Mouse (Mus musculus) intestine, embryonic 15.5 days (tissue): Measurements from ENCODE around the gene Olfr1415. TPM values are rescaled to one million over a fixed set of nuclear protein-coding genes. Genes with fewer than 3 reads are reported as not detected.
"Not testable (repeated sequence)": the region's sequence is repeated elsewhere in the genome, so short reads cannot be mapped to it uniquely, and the experiment has no call there.

Experiments
- ATAC-seq: fragments of 200-750 bp; cut with Nextera tagmentation; 2 replicates; pipeline ENCODE4 v1.8.0; 2017; ENCODE audit warnings: moderate TSS enrichment, moderate library complexity
- H3K27ac ChIP-seq: fragments of 300-500 bp; sonication (generic); 2 replicates; pipeline ENCODE4 v1.5.1; 2015; ENCODE audit warnings: mild to moderate bottlenecking, inconsistent platforms
- H3K27me3 ChIP-seq: fragments of 300-500 bp; sonication (generic); replicated peaks from 2 replicates; pipeline ENCODE4 v1.6.1; 2015; ENCODE audit warnings: inconsistent platforms
- H3K36me3 ChIP-seq: fragments of 300-500 bp; sonication (generic); 2 replicates; pipeline ENCODE4 v1.6.1; 2015; ENCODE audit warnings: inconsistent platforms
- H3K4me1 ChIP-seq: fragments of 300-500 bp; sonication (generic); replicated peaks from 2 replicates; pipeline ENCODE4 v1.6.1; 2015; ENCODE audit warnings: inconsistent platforms
- H3K4me2 ChIP-seq: fragments of 300-500 bp; sonication (generic); replicated peaks from 2 replicates; pipeline ENCODE4 v1.6.1; 2015; ENCODE audit warnings: mild to moderate bottlenecking, inconsistent platforms
- H3K4me3 ChIP-seq: fragments of 300-500 bp; sonication (generic); replicated peaks from 2 replicates; pipeline ENCODE4 v1.5.1; 2015; ENCODE audit warnings: inconsistent platforms
- H3K9ac ChIP-seq: fragments of 300-500 bp; sonication (generic); 2 replicates; pipeline ENCODE4 v1.6.1; 2015; ENCODE audit warnings: inconsistent platforms
- H3K9me3 ChIP-seq: fragments of 300-500 bp; sonication (generic); 2 replicates; pipeline ENCODE4 v1.6.1; 2016; ENCODE audit warnings: inconsistent platforms
- WGBS: fragments of 180-500 bp; shearing (Covaris S2); methylation state at CpG from one replicate; pipeline ENCODE4 v1.1.7; 2015; 5-methylcytosine and 5-hydroxymethylcytosine counted together
- polyA plus RNA-seq: library from polyadenylated mRNA; unstranded; fragments of >200 nt; fragmentation: Nextera tagmentation; extraction: Ambion mirVana; gene quantifications from 2 replicates; pipeline ENCODE4 v1.2.1, GENCODE M21; 2015

The Olfr1415 gene
- polyA plus RNA-seq, result not detected in 2 replicates

DNA sequence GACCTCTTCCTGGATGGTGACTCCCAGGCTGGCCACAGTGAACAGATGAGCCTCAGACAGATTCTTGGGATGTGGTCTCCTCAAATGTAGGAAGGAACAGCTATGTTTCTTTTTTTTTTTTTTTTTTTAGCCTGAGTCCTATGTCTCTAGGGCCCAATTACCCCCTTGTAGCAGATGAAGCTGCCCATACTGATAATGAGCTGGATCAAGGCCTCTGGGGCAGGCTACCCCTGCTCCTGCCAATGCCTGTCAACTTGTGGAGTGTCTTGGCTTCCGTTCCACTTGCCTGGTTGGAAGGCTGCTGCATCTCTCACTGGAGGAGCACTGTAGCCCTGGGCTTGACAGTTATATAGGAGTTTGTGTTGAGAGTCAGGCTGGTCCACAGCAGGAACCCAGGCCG, at the start of gene Olfr1415:
TSS of gene Olfr1415 (minus strand) at position 101 of the 400 bp plus-strand sequence.
- H3K9ac ChIP-seq, result no peak within 1 kb of the TSS
- no peak within 1 kb of the TSS for H3K4me2 ChIP-seq
- H3K36me3 ChIP-seq, result no peaks in the 10 kb centered on the region
- no peaks in the 10 kb centered on the region for H3K27me3 ChIP-seq
- WGBS, result 87% methylated on average over 2 of the region's 2 CpGs
- H3K4me1 ChIP-seq, result no peaks in the 10 kb centered on the region
- H3K27ac ChIP-seq, result no peak within 1 kb of the TSS
- no peaks in the 10 kb centered on the region for H3K9me3 ChIP-seq
- no peak within 1 kb of the TSS for H3K4me3 ChIP-seq
- ATAC-seq, result no peak

- 46% methylated on average over 2 of the region's 2 CpGs for WGBS
- H3K9me3 ChIP-seq, result no peaks in the 10 kb centered on the region
- H3K27ac ChIP-seq, result no peak overlapping the region
- no peaks in the 10 kb centered on the region for H3K27me3 ChIP-seq
- no peak for ATAC-seq
- no peaks in the 10 kb centered on the region for H3K36me3 ChIP-seq
- no peaks in the 10 kb centered on the region for H3K4me1 ChIP-seq
- H3K4me2 ChIP-seq, result no peak overlapping the region
- no peak overlapping the region for H3K4me3 ChIP-seq
- no peak overlapping the region for H3K9ac ChIP-seq
Measured at GRCm38 (mm10) chr1:92539071-92539470, 43.2 kb upstream of the Olfr1415 start.

GRCm38 (mm10) chr1:92536972-92537371, 41.1 kb upstream of the Olfr1415 start:
- no peak for ATAC-seq
- no peak overlapping the region for H3K27ac ChIP-seq
- WGBS, result 26% methylated on average over 5 of the region's 5 CpGs
- H3K9ac ChIP-seq, result no peak overlapping the region
- no peaks in the 10 kb centered on the region for H3K36me3 ChIP-seq
- no peaks in the 10 kb centered on the region for H3K9me3 ChIP-seq
- H3K4me2 ChIP-seq, result no peak overlapping the region
- H3K4me1 ChIP-seq, result no peaks in the 10 kb centered on the region
- H3K4me3 ChIP-seq, result no peak overlapping the region
- H3K27me3 ChIP-seq, result no peaks in the 10 kb centered on the region

DNA sequence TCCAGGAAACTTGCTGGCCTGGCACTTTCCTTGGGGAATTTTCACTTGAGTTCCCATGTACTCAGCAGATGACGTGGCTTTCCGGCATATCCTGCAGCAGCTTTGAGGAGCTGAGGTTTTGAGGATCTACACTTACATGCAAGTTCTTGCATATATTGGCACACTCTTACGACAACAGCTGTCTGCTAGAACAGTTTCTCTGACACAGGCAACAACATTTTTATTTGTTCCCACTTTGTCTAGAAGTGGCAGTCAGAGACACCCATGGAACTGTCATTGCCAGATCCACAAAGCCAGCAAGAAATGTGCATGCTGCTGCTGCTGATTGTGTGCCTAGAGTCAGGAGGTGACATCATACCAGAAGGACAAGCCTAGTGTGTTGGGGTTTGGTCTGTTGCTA, 27.9 kb upstream of the Olfr1415 start:
- H3K36me3 ChIP-seq, result no peaks in the 10 kb centered on the region
- 0 out of 2 replicates have a peak, but pooled peaks cover 3% of the 10 kb centered on the region for H3K27me3 ChIP-seq
- H3K4me2 ChIP-seq, result no peak overlapping the region
- no peaks in the 10 kb centered on the region for H3K9me3 ChIP-seq
- 85% methylated on average over 3 of the region's 3 CpGs for WGBS
- no peak overlapping the region for H3K9ac ChIP-seq
- H3K27ac ChIP-seq, result no peak overlapping the region
- H3K4me3 ChIP-seq, result no peak overlapping the region
- H3K4me1 ChIP-seq, result no peaks in the 10 kb centered on the region
- ATAC-seq, result no peak

- H3K9ac ChIP-seq, result no peak overlapping the region
- no peaks in the 10 kb centered on the region for H3K36me3 ChIP-seq
- no peak for ATAC-seq
- no peak overlapping the region for H3K27ac ChIP-seq
- WGBS, result 19% methylated on average over 10 of the region's 10 CpGs
- no peaks in the 10 kb centered on the region for H3K4me1 ChIP-seq
- H3K4me3 ChIP-seq, result no peak overlapping the region
- 0 out of 2 replicates have a peak, but pooled peaks cover 3% of the 10 kb centered on the region for H3K27me3 ChIP-seq
- no peak overlapping the region for H3K4me2 ChIP-seq
- H3K9me3 ChIP-seq, result no peaks in the 10 kb centered on the region
Measured at GRCm38 (mm10) chr1:92521376-92521775, 25.5 kb upstream of the Olfr1415 start.

GRCm38 (mm10) chr1:92519046-92519445, 23.1 kb upstream of the Olfr1415 start:
- 84% methylated on average over 6 of the region's 6 CpGs for WGBS
- H3K4me3 ChIP-seq, result no peak overlapping the region
- H3K9me3 ChIP-seq, result no peaks in the 10 kb centered on the region
- H3K36me3 ChIP-seq, result no peaks in the 10 kb centered on the region
- H3K27ac ChIP-seq, result no peak overlapping the region
- H3K27me3 ChIP-seq, result 0 out of 2 replicates have a peak, but pooled peaks cover 3% of the 10 kb centered on the region
- H3K4me1 ChIP-seq, result no peaks in the 10 kb centered on the region
- no peak overlapping the region for H3K9ac ChIP-seq
- no peak overlapping the region for H3K4me2 ChIP-seq
- ATAC-seq, result no peak

DNA sequence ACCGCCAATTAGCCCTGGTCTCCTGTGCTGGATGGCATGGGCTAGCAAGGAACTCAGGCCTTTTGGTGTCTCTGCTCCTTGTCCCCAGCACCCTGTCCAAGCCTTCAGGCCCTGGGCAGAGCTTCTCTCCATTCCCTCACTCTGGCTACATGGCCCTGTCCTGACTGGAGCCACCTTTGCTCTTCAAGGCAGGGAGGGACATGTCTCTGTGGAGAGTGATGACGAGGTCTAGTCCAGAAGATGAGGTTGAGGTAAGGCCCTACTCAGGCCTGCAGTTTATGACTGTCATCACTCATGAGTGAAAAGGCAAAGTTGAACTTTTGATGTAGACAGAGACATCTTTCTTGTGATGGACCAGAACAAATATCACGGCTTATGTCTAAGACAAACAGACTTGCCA, 22.7 kb upstream of the Olfr1415 start, which contains the start of gene Olfr1414:
TSS of gene Olfr1414 (minus strand) at position 101 of the 400 bp plus-strand sequence.
- H3K27me3 ChIP-seq, result 0 out of 2 replicates have a peak, but pooled peaks cover 3% of the 10 kb centered on the region
- ATAC-seq, result no peak
- H3K4me2 ChIP-seq, result no peak within 1 kb of the TSS
- H3K9ac ChIP-seq, result no peak within 1 kb of the TSS
- H3K36me3 ChIP-seq, result no peaks in the 10 kb centered on the region
- WGBS, result 81% methylated on average over 3 of the region's 3 CpGs
- H3K4me3 ChIP-seq, result no peak within 1 kb of the TSS
- H3K4me1 ChIP-seq, result no peaks in the 10 kb centered on the region
- H3K27ac ChIP-seq, result no peak within 1 kb of the TSS
- no peaks in the 10 kb centered on the region for H3K9me3 ChIP-seq

DNA sequence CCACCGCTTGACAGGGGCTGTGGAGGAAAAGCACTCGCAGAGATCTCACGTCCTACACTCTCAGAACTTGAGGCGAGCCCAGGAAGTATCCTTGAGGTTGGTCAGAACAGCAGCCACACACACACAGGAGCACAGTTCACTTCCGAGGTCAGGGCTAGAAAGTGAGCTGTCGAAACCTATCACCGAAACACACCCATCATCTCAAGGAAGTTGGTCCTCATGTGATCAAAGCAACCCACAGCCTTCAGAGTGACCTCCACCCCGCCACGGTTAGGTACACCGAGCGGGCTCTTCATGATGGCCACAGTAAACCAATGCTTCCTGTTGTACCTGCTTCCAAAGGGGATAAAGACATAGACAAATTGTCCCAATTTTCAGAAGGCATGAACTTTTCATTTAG, 19.5 kb upstream of the Olfr1415 start:
- Histone ChIP-seq H3K9ac (no peak overlapping the region), H3K36me3 (no peaks in the 10 kb centered on the region), H3K4me3 (no peak overlapping the region), H3K27ac (no peak overlapping the region), H3K4me1 (no peaks in the 10 kb centered on the region), H3K4me2 (no peak overlapping the region), H3K9me3 (no peaks in the 10 kb centered on the region), H3K27me3 (0 out of 2 replicates have a peak, but pooled peaks cover 3% of the 10 kb centered on the region)
- ATAC-seq, result no peak
- 77% methylated on average over 11 of the region's 11 CpGs for WGBS

GRCm38 (mm10) chr1:92511646-92512045, 15.7 kb upstream of the Olfr1415 start:
- H3K27ac ChIP-seq, H3K36me3 ChIP-seq, H3K27me3 ChIP-seq, H3K4me3 ChIP-seq, ATAC-seq, H3K9me3 ChIP-seq, H3K4me1 ChIP-seq, H3K4me2 ChIP-seq, H3K9ac ChIP-seq: not testable (repeated sequence)
- 83% methylated on average over 5 of the region's 5 CpGs for WGBS

GRCm38 (mm10) chr1:92485013-92485412, 10.9 kb downstream of the Olfr1415 start, which contains the start of gene Olfr1416:
TSS of gene Olfr1416 (minus strand) at chr1:92485113.
- H3K9ac ChIP-seq, result no peak within 1 kb of the TSS
- H3K4me2 ChIP-seq, result no peak within 1 kb of the TSS
- H3K27me3 ChIP-seq, result no peaks in the 10 kb centered on the region
- no peak within 1 kb of the TSS for H3K4me3 ChIP-seq
- no peaks in the 10 kb centered on the region for H3K9me3 ChIP-seq
- no peak within 1 kb of the TSS for H3K27ac ChIP-seq
- H3K36me3 ChIP-seq, result no peaks in the 10 kb centered on the region
- no peak for ATAC-seq
- no peaks in the 10 kb centered on the region for H3K4me1 ChIP-seq

- H3K36me3 ChIP-seq, result peaks cover 7% of the 10 kb centered on the region
- H3K9ac ChIP-seq, result peak overlapping the region; percentile 60
- peak overlapping the region; percentile 77 for H3K27ac ChIP-seq
- WGBS, result 4% methylated on average over 10 of the region's 10 CpGs
- H3K4me2 ChIP-seq, result peak overlapping the region; percentile 93
- no peaks in the 10 kb centered on the region for H3K27me3 ChIP-seq
- no peaks in the 10 kb centered on the region for H3K9me3 ChIP-seq
- H3K4me3 ChIP-seq, result peak overlapping the region; percentile 88
- peak; percentile 76 for ATAC-seq
- H3K4me1 ChIP-seq, result 0 out of 2 replicates have a peak, but pooled peaks cover 6% of the 10 kb centered on the region
Measured at GRCm38 (mm10) chr1:92474066-92474578, 21.8 kb downstream of the Olfr1415 start.

- Histone ChIP-seq H3K27ac (peak within 1 kb of the TSS; percentile 77), H3K9ac (peak within 1 kb of the TSS; percentile 93), H3K4me1 (0 out of 2 replicates have a peak, but pooled peaks cover 6% of the 10 kb centered on the region), H3K9me3 (no peaks in the 10 kb centered on the region), H3K4me3 (peak within 1 kb of the TSS; percentile 88), H3K4me2 (peak within 1 kb of the TSS; percentile 93), H3K27me3 (no peaks in the 10 kb centered on the region), H3K36me3 (peaks cover 7% of the 10 kb centered on the region)
- under 1% methylated on average over 67 of the region's 67 CpGs for WGBS
- ATAC-seq, result peak; percentile 96
Measured at GRCm38 (mm10) chr1:92473165-92474041, 22.5 kb downstream of the Olfr1415 start, which contains the start of gene Ndufa10. TSS of gene Ndufa10 (minus strand) at chr1:92473860.
